Mouse (Mus musculus): ENCODE measurements around the gene 1810046K07Rik. TPM values are rescaled to one million over a fixed set of nuclear protein-coding genes. Genes with fewer than 3 reads are reported as not detected.

Gene 1810046K07Rik
- polyA plus RNA-seq (2015; fragmentation: Nextera tagmentation; extraction: Ambion mirVana) = not detected in 2 replicates

- Histone ChIP-seq H3K4me1 (replicated peaks) (no peaks in the 10 kb centered on the region), H3K9me3 (no peaks in the 10 kb centered on the region), H3K4me2 (no peak within 1 kb of the TSS), H3K4me3 (no peak within 1 kb of the TSS), H3K36me3 (no peaks in the 10 kb centered on the region), H3K27me3 (no peaks in the 10 kb centered on the region), H3K9ac (no peak within 1 kb of the TSS), H3K27ac (replicated peaks) (no peak within 1 kb of the TSS)
- whole genome bisulfite sequencing = 83% methylated on average over 3 of the region's 3 CpGs
- no peak for ATAC-seq (ENCODE audit: low read depth)
Measured at GRCm38 (mm10) chr9:51328731-51329130, at the start of gene 1810046K07Rik. Gene 1810046K07Rik (minus strand): TSS chr9:51328917.

- WGBS = 72% methylated on average over 3 of the region's 3 CpGs
- Histone ChIP-seq H3K4me2 (no peak overlapping the region), H3K9ac (no peak overlapping the region), H3K27me3 (no peaks in the 10 kb centered on the region), H3K27ac (replicated peaks) (no peak overlapping the region), H3K9me3 (no peaks in the 10 kb centered on the region), H3K4me3 (no peak overlapping the region), H3K4me1 (replicated peaks) (no peaks in the 10 kb centered on the region), H3K36me3 (no peaks in the 10 kb centered on the region)
- no peak for ATAC-seq (ENCODE audit: low read depth)
Measured at GRCm38 (mm10) chr9:51369560-51369959, 40.8 kb upstream of the 1810046K07Rik start.

- no peaks in the 10 kb centered on the region for H3K36me3 ChIP-seq
- WGBS = 90% methylated on average over 3 of the region's 3 CpGs
- no peaks in the 10 kb centered on the region for H3K9me3 ChIP-seq
- H3K4me1 ChIP-seq (replicated peaks) = no peaks in the 10 kb centered on the region
- no peak overlapping the region for H3K27ac ChIP-seq (replicated peaks)
- H3K4me3 ChIP-seq = no peak overlapping the region
- ATAC-seq (ENCODE audit: low read depth) = no peak
- no peak overlapping the region for H3K9ac ChIP-seq
- no peak overlapping the region for H3K4me2 ChIP-seq
- no peaks in the 10 kb centered on the region for H3K27me3 ChIP-seq
Measured at GRCm38 (mm10) chr9:51367124-51367523, 38.4 kb upstream of the 1810046K07Rik start.

- no peaks in the 10 kb centered on the region for H3K9me3 ChIP-seq
- no peak overlapping the region for H3K9ac ChIP-seq
- no peak for ATAC-seq (ENCODE audit: low read depth)
- 16% methylated on average over 4 of the region's 4 CpGs for WGBS
- no peaks in the 10 kb centered on the region for H3K4me1 ChIP-seq (replicated peaks)
- no peak overlapping the region for H3K4me2 ChIP-seq
- no peak overlapping the region for H3K27ac ChIP-seq (replicated peaks)
- no peaks in the 10 kb centered on the region for H3K36me3 ChIP-seq
- H3K27me3 ChIP-seq = no peaks in the 10 kb centered on the region
- no peak overlapping the region for H3K4me3 ChIP-seq
Measured at GRCm38 (mm10) chr9:51364059-51364458, 35.3 kb upstream of the 1810046K07Rik start.

GRCm38 (mm10) chr9:51353511-51353910 is 24.8 kb upstream of the 1810046K07Rik start:
- 75% methylated on average over 3 of the region's 3 CpGs for WGBS
- Histone ChIP-seq H3K27ac (replicated peaks) (peak overlapping the region; percentile 13; the same call in 1 of the 2 replicates), H3K27me3 (no peaks in the 10 kb centered on the region), H3K4me1 (replicated peaks) (no peaks in the 10 kb centered on the region), H3K4me2 (no peak overlapping the region), H3K9ac (no peak overlapping the region), H3K4me3 (no peak overlapping the region), H3K9me3 (no peaks in the 10 kb centered on the region), H3K36me3 (no peaks in the 10 kb centered on the region)
- ATAC-seq (ENCODE audit: low read depth) = no peak

GRCm38 (mm10) chr9:51352896-51353295 is 24.2 kb upstream of the 1810046K07Rik start:
- no peak overlapping the region for H3K27ac ChIP-seq (replicated peaks)
- WGBS = 84% methylated on average over 3 of the region's 3 CpGs
- no peaks in the 10 kb centered on the region for H3K36me3 ChIP-seq
- H3K4me3 ChIP-seq = no peak overlapping the region
- no peaks in the 10 kb centered on the region for H3K9me3 ChIP-seq
- no peaks in the 10 kb centered on the region for H3K27me3 ChIP-seq
- no peak for ATAC-seq (ENCODE audit: low read depth)
- H3K4me2 ChIP-seq = no peak overlapping the region
- H3K9ac ChIP-seq = no peak overlapping the region
- H3K4me1 ChIP-seq (replicated peaks) = no peaks in the 10 kb centered on the region

- no peak for ATAC-seq (ENCODE audit: low read depth)
- no peaks in the 10 kb centered on the region for H3K27me3 ChIP-seq
- no peaks in the 10 kb centered on the region for H3K9me3 ChIP-seq
- no peak overlapping the region for H3K9ac ChIP-seq
- no peak overlapping the region for H3K4me2 ChIP-seq
- H3K4me1 ChIP-seq (replicated peaks) = no peaks in the 10 kb centered on the region
- no peak overlapping the region for H3K4me3 ChIP-seq
- 93% methylated on average over 5 of the region's 5 CpGs for WGBS
- H3K27ac ChIP-seq (replicated peaks) = no peak overlapping the region
- no peaks in the 10 kb centered on the region for H3K36me3 ChIP-seq
Measured at GRCm38 (mm10) chr9:51349422-51349821, 20.7 kb upstream of the 1810046K07Rik start.

GRCm38 (mm10) chr9:51345768-51346167 is 17.1 kb upstream of the 1810046K07Rik start:
- Histone ChIP-seq H3K36me3 (no peaks in the 10 kb centered on the region), H3K4me2 (no peak overlapping the region), H3K27me3 (no peaks in the 10 kb centered on the region), H3K9me3 (no peaks in the 10 kb centered on the region), H3K4me3 (no peak overlapping the region), H3K4me1 (replicated peaks) (no peaks in the 10 kb centered on the region), H3K9ac (no peak overlapping the region), H3K27ac (replicated peaks) (no peak overlapping the region)
- ATAC-seq (ENCODE audit: low read depth) = no peak
- 90% methylated on average over 9 of the region's 9 CpGs for WGBS

GRCm38 (mm10) chr9:51335294-51336010 is 6.7 kb upstream of the 1810046K07Rik start:
- Histone ChIP-seq H3K4me3 (no peak overlapping the region), H3K27ac (replicated peaks) (no peak overlapping the region), H3K9me3 (no peaks in the 10 kb centered on the region), H3K9ac (peak overlapping the region; percentile 6; the same call in 1 of the 2 replicates), H3K4me2 (peak overlapping the region; percentile 43), H3K27me3 (no peaks in the 10 kb centered on the region), H3K36me3 (no peaks in the 10 kb centered on the region), H3K4me1 (replicated peaks) (peaks cover 6% of the 10 kb centered on the region; the same call in 1 of the 2 replicates)
- 24% methylated on average over 8 of the region's 8 CpGs for WGBS
- ATAC-seq (ENCODE audit: low read depth) = peak; percentile 92

- Histone ChIP-seq H3K4me1 (replicated peaks) (peaks cover 6% of the 10 kb centered on the region; the same call in 1 of the 2 replicates), H3K27me3 (no peaks in the 10 kb centered on the region), H3K4me3 (no peak overlapping the region), H3K9me3 (no peaks in the 10 kb centered on the region), H3K9ac (no peak overlapping the region), H3K36me3 (no peaks in the 10 kb centered on the region), H3K27ac (replicated peaks) (no peak overlapping the region), H3K4me2 (no peak overlapping the region)
- 90% methylated on average over 13 of the region's 13 CpGs for WGBS
- ATAC-seq (ENCODE audit: low read depth) = no peak
Measured at GRCm38 (mm10) chr9:51331449-51332238, 2.9 kb upstream of the 1810046K07Rik start.

- H3K9ac ChIP-seq = no peak overlapping the region
- H3K27me3 ChIP-seq = no peaks in the 10 kb centered on the region
- 88% methylated on average over 5 of the region's 5 CpGs for WGBS
- no peak for ATAC-seq (ENCODE audit: low read depth)
- H3K4me3 ChIP-seq = no peak overlapping the region
- no peak overlapping the region for H3K27ac ChIP-seq (replicated peaks)
- H3K9me3 ChIP-seq = no peaks in the 10 kb centered on the region
- H3K4me1 ChIP-seq (replicated peaks) = no peaks in the 10 kb centered on the region
- no peaks in the 10 kb centered on the region for H3K36me3 ChIP-seq
- H3K4me2 ChIP-seq = no peak overlapping the region
Measured at GRCm38 (mm10) chr9:51327555-51327903, 1.2 kb downstream of the 1810046K07Rik start.
